Mouse (Mus musculus): ENCODE measurements around the gene Kctd6. TPM values are rescaled to one million over a fixed set of nuclear protein-coding genes. Genes with fewer than 3 reads are reported as not detected.

Gene Kctd6
- polyA plus RNA-seq, 1 experiment = 6.5 TPM

Other genes starting within 250 kb of the Kctd6 start
- gene Dnase1l3, start 219.6 kb upstream of the Kctd6 start, polyA plus RNA-seq (2012; rRNA removed) = 14.3 and 17.3 TPM in 2 replicates
- 51.6 and 93.8 TPM in 2 replicates for gene Abhd6, start 211.2 kb upstream of the Kctd6 start, polyA plus RNA-seq (2012; rRNA removed)
- 5.7 and 6.0 TPM in 2 replicates for gene Rpp14, start 133.8 kb upstream of the Kctd6 start, polyA plus RNA-seq (2012; rRNA removed)
- gene Pxk, start 115.9 kb upstream of the Kctd6 start, polyA plus RNA-seq (2012; rRNA removed) = 37.9 and 41.5 TPM in 2 replicates
- 49.9 and 54.7 TPM in 2 replicates for gene Pdhb, start 41.1 kb upstream of the Kctd6 start, polyA plus RNA-seq (2012; rRNA removed)
- gene Acox2, start 45.2 kb downstream of the Kctd6 start, polyA plus RNA-seq (2012; rRNA removed) = 5.5 and 10.6 TPM in 2 replicates
- gene Fam107a, start 103.9 kb downstream of the Kctd6 start, polyA plus RNA-seq (2012; rRNA removed) = 0.58 and 1.2 TPM in 2 replicates
- gene Oit1, start 164.6 kb downstream of the Kctd6 start, polyA plus RNA-seq (2012; rRNA removed) = 112 and 138 TPM in 2 replicates

Measured in large intestine, adult 2 months (tissue).